Mouse (Mus musculus) brain, embryonic 14.5 days (tissue): ENCODE data around the gene B2m.

Experiments used
- CTCF ChIP-seq: fragments of 200-500 bp; IDR thresholded peaks from 2 replicates; pipeline ENCODE4 v1.5.1; 2012; ENCODE audit warnings: inconsistent platforms, mild to moderate bottlenecking, moderate library complexity, borderline replicate concordance; ENCODE audit not compliant: insufficient read depth, insufficient read length; ENCODE audit errors: extremely low read depth
- POLR2A ChIP-seq: fragments of 200-500 bp; IDR thresholded peaks from 2 replicates; pipeline ENCODE4 v1.6.1; 2012; ENCODE audit warnings: mild to moderate bottlenecking, inconsistent platforms, borderline replicate concordance; ENCODE audit not compliant: poor library complexity, insufficient read depth, insufficient read length, severe bottlenecking; ENCODE audit errors: extremely low read depth

DNA sequence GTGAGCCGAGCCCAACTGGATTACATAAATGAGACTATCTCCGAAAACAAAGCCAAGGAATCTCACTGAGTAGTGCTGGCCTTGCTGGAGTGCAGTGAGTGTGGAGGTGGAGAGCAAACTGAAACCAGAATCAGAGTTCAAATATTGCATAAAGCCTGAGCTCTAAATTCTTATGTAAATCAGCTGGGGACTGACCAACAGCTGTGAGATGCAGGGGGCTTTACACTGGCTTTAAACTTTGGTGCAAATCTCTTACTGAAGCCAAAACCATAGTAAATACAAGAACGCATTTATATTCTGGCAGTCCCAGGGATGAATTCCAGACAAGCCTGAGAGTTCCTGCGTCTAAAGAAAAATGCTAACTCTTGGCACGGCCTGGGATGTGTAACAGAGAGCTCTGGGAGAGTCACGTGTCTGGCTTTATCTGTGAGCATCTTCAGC lies 10.9 kb downstream of the B2m start:
- no peak for TF ChIP-seq CTCF
- TF ChIP-seq POLR2A = no peak
